Mouse (Mus musculus) hindbrain, postnatal 0 days (tissue): Measurements from ENCODE around the gene Cdyl2. TPM values are rescaled to one million over a fixed set of nuclear protein-coding genes. Genes with fewer than 3 reads are reported as not detected.

Experiments
- ATAC-seq: fragments of 200-750 bp; cut with Nextera tagmentation; 2 replicates; pipeline ENCODE4 v1.8.0; 2017; ENCODE audit warnings: mild to moderate bottlenecking, moderate TSS enrichment, moderate library complexity
- DNase-seq: peaks from one replicate; pipeline ENCODE4 v3.0.0-alpha.2; 2015; ENCODE audit warnings: low spot score
- H3K27ac ChIP-seq: fragments of 300-500 bp; sonication (generic); 2 replicates; pipeline ENCODE4 v1.5.1; 2014; ENCODE audit warnings: mild to moderate bottlenecking
- H3K27me3 ChIP-seq: fragments of 300-500 bp; sonication (generic); 2 replicates; pipeline ENCODE4 v1.6.1; 2014; ENCODE audit warnings: low read length, mixed read lengths; ENCODE audit not compliant: insufficient read depth
- H3K36me3 ChIP-seq: fragments of 300-500 bp; sonication (generic); 2 replicates; pipeline ENCODE4 v1.6.1; 2014; ENCODE audit warnings: low read length, mixed read lengths; ENCODE audit not compliant: insufficient read depth
- H3K4me1 ChIP-seq: fragments of 300-500 bp; sonication (generic); 2 replicates; pipeline ENCODE4 v1.6.1; 2014; ENCODE audit warnings: antibody characterized with exemption, low read length, mixed read lengths; ENCODE audit not compliant: insufficient read depth
- H3K4me2 ChIP-seq: fragments of 300-500 bp; sonication (generic); 2 replicates; pipeline ENCODE4 v1.6.1; 2014; ENCODE audit warnings: low read depth, mild to moderate bottlenecking, low read length, moderate library complexity, mixed read lengths
- H3K4me3 ChIP-seq: fragments of 300-500 bp; sonication (generic); 2 replicates; pipeline ENCODE4 v1.5.1; 2014; ENCODE audit warnings: low read length
- H3K9ac ChIP-seq: fragments of 300-500 bp; sonication (generic); replicated peaks from 2 replicates; pipeline ENCODE4 v1.6.1; 2014; ENCODE audit warnings: mild to moderate bottlenecking, low read length, moderate library complexity, mixed read lengths
- H3K9me3 ChIP-seq: fragments of 300-500 bp; sonication (generic); 2 replicates; pipeline ENCODE4 v1.6.1; 2016; ENCODE audit warnings: low read length, mixed read lengths
- CTCF ChIP-seq: IDR thresholded peaks from 2 replicates; pipeline ENCODE4 v1.5.1; 2016; ENCODE audit warnings: antibody characterized with exemption, control low read depth, low read depth
- WGBS: fragments of 180-500 bp; shearing (Covaris S2); extraction: QIAGEN DNeasy Blood & Tissue Kit; methylation state at CpG from one replicate; pipeline ENCODE4 v1.1.7; 2014; 5-methylcytosine and 5-hydroxymethylcytosine counted together
- polyA plus RNA-seq: library from polyadenylated mRNA; unstranded; fragments of >200 nt; fragmentation: Nextera tagmentation; extraction: Ambion mirVana; gene quantifications from 2 replicates; pipeline ENCODE4 v1.2.1, GENCODE M21; 2015
- total RNA-seq: library from RNA; depleted of rRNA; stranded (reverse); fragments of >200 nt; gene quantifications from 2 replicates; pipeline ENCODE4 v1.2.3, GENCODE M21; 2014

Cdyl2 gene
- total and polyA plus RNA-seq, 2 experiments from 2014 or later: 10.6 to 15.3 TPM

DNA sequence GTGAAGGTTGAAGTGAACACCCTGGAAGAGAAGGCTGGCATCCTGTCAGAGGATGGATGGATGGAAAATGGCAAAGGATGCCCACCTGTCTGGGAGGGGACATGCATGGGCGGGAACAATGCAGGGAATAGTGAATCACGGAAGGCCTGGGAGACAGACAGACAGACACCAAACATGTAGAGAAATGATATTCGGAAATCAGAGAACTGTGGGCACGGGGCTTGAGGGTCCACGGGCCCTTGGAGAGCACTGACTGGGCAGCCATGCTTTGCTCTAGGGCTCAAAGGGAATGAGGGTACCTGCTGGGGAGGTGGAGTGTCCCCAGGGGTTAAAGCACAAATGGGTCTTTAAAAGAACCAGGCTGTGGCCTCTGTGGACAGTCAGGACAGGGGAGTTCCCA lies 113.6 kb downstream of the Cdyl2 start:
- H3K27ac ChIP-seq: no peak overlapping the region
- peaks cover 15% of the 10 kb centered on the region; the same call in 1 of the 2 replicates for H3K4me1 ChIP-seq
- H3K9me3 ChIP-seq: no peaks in the 10 kb centered on the region
- H3K4me2 ChIP-seq: no peak overlapping the region
- ATAC-seq: no peak
- no peak overlapping the region for H3K9ac ChIP-seq
- WGBS: 90% methylated on average over 5 of the region's 5 CpGs
- no peaks in the 10 kb centered on the region for H3K27me3 ChIP-seq
- no peak for DNase-seq
- TF ChIP-seq CTCF: no peak
- no peak overlapping the region for H3K4me3 ChIP-seq
- H3K36me3 ChIP-seq: no peaks in the 10 kb centered on the region

DNA sequence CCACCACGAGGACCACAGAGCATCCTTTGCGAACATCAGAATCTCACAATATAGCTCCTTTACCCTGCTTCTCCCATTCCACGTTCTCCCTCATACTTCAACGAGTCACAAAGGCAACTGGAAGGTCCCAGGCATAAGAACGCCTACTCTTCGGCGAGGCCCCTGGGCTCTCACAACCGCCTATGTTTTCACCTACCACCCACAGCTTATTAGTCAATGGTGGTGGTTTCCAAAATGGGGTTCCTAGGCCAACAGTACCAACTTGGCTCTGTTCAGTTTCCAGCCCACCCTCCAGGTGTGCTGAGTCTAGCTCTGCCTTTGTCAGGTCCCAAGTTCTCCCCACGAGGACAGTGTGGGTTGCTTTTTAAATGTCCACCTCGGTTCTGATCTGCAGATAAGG lies 114.0 kb downstream of the Cdyl2 start:
- Histone ChIP-seq H3K36me3 (no peaks in the 10 kb centered on the region), H3K4me1 (peaks cover 15% of the 10 kb centered on the region; the same call in 1 of the 2 replicates), H3K4me2 (no peak overlapping the region), H3K4me3 (no peak overlapping the region), H3K27ac (no peak overlapping the region), H3K9me3 (no peaks in the 10 kb centered on the region), H3K27me3 (no peaks in the 10 kb centered on the region), H3K9ac (no peak overlapping the region)
- ATAC-seq (no peak), DNase-seq (no peak)
- 91% methylated on average over 10 of the region's 10 CpGs for WGBS
- no peak for TF ChIP-seq CTCF

DNA sequence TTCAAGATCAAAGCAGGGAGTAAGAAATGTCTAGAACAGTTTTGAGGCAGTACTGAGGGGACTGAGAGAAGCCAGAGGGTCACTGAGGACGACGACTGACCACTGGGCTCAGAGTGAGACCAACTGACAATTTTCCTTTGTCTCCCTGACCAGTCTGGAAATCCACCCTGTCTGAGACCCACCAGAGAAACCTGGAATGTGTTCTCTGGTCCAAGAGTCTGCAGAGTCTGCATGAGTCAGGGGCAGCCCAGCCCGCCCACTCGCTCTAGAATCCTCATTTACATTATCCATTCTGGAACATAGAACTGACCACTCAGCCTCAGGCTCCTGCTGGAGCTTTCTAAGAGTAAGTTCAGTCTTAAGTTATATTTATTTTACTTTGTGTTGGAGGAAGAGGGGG lies 114.9 kb downstream of the Cdyl2 start:
- Histone ChIP-seq H3K4me2 (no peak overlapping the region), H3K27ac (no peak overlapping the region), H3K9me3 (no peaks in the 10 kb centered on the region), H3K36me3 (no peaks in the 10 kb centered on the region), H3K27me3 (no peaks in the 10 kb centered on the region), H3K4me1 (peaks cover 15% of the 10 kb centered on the region; the same call in 1 of the 2 replicates), H3K9ac (no peak overlapping the region), H3K4me3 (no peak overlapping the region)
- no peak for ATAC-seq
- no peak for TF ChIP-seq CTCF
- WGBS: 79% methylated on average over 4 of the region's 4 CpGs
- no peak for DNase-seq

DNA sequence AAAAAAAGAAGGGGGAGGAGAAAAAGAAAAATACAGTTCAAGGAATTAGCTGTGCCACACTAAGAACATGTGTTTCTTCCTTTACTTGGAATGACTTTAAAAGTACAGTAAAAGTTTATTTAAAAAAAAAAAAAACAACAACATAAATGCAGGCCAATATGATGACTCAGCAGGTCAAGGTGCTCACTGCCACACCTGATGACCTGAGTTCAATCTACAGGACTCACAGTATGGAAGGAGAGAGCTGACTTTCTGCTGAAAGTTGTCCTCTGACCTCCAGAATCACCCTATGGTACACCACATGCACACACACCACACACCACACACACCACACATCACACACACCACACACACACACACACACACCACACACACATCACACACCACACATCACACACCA lies 116.4 kb downstream of the Cdyl2 start:
- no peak overlapping the region for H3K4me3 ChIP-seq
- H3K27me3 ChIP-seq: no peaks in the 10 kb centered on the region
- TF ChIP-seq CTCF: no peak
- peaks cover 12% of the 10 kb centered on the region; the same call in 1 of the 2 replicates for H3K4me1 ChIP-seq
- no peak overlapping the region for H3K27ac ChIP-seq
- H3K9ac ChIP-seq: no peak overlapping the region
- no peaks in the 10 kb centered on the region for H3K36me3 ChIP-seq
- H3K4me2 ChIP-seq: no peak overlapping the region
- ATAC-seq: no peak
- no peak for DNase-seq
- no peaks in the 10 kb centered on the region for H3K9me3 ChIP-seq

DNA sequence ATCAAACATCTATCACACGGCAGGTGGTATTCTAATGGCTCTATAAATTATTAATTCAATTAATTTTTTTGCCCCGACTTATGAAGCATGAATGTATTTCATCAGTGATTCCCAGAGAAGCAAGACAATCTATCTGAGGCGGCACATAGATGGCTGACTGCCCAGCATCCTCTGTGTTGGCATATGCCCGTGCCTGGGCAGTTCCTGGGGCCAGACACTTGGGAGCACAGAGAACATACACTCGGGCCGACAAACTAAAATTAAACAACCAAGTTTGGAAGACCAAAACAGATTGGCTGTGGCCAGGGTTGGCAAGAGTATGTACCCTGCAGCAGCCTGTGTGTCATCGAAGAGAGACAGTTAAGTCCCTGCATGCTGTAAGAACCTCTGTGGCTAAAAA lies 117.9 kb downstream of the Cdyl2 start:
- H3K4me1 ChIP-seq: peaks cover 12% of the 10 kb centered on the region; the same call in 1 of the 2 replicates
- no peak overlapping the region for H3K9ac ChIP-seq
- H3K27ac ChIP-seq: no peak overlapping the region
- no peaks in the 10 kb centered on the region for H3K36me3 ChIP-seq
- 45% methylated on average over 7 of the region's 7 CpGs for WGBS
- H3K27me3 ChIP-seq: no peaks in the 10 kb centered on the region
- no peak for ATAC-seq
- peak; percentile 66 for DNase-seq
- H3K4me3 ChIP-seq: no peak overlapping the region
- H3K4me2 ChIP-seq: no peak overlapping the region
- TF ChIP-seq CTCF: no peak
- H3K9me3 ChIP-seq: no peaks in the 10 kb centered on the region

DNA sequence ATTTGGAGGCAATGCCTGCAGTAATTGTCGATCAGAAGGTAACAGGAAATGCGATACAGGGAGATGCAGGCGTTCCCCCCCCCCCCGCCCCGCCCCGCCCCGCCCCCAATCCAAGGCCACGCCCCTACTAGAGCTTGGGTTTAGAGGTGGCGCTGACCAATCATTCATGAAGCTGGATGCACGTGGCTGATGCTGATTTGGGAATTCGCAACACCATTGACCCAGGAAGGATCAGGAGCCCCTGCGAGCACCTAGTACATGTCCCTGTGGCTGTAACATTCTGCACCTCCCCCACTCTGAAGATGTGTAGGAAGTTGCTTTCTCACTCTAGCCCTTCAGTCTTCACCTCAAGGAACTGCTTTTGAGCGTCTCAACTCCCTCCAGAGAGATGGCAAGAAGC lies 126.6 kb downstream of the Cdyl2 start:
- H3K9me3 ChIP-seq: no peaks in the 10 kb centered on the region
- no peaks in the 10 kb centered on the region for H3K36me3 ChIP-seq
- TF ChIP-seq CTCF: no peak
- DNase-seq (no peak), ATAC-seq (no peak)
- no peaks in the 10 kb centered on the region for H3K27me3 ChIP-seq
- no peak overlapping the region for H3K4me3 ChIP-seq
- 61% methylated on average over 13 of the region's 13 CpGs for WGBS
- H3K4me1 ChIP-seq: no peaks in the 10 kb centered on the region
- no peak overlapping the region for H3K27ac ChIP-seq
- no peak overlapping the region for H3K4me2 ChIP-seq
- no peak overlapping the region for H3K9ac ChIP-seq

DNA sequence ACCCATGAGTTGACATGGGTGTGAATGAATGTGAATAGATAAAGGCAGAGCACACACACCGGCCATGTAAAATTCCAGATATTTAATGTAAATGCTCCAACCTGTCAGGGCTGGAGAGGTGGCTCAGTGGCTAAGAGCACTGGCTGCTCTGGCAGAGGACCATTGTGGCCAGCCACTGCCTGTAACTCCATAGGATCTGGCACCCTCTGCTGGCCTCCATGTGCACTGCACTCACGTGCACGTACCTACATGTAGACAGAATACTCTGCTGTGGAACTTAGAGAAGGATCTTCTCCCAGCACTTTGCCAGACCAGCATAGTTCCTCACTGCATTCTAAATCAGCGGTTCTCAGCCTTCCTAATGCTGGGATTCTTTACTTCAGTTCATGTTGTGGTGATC lies 130.0 kb downstream of the Cdyl2 start:
- 96% methylated on average over 4 of the region's 4 CpGs for WGBS
- H3K27ac ChIP-seq: no peak overlapping the region
- no peak for ATAC-seq
- H3K27me3 ChIP-seq: no peaks in the 10 kb centered on the region
- no peak overlapping the region for H3K4me2 ChIP-seq
- H3K36me3 ChIP-seq: no peaks in the 10 kb centered on the region
- H3K9me3 ChIP-seq: no peaks in the 10 kb centered on the region
- peak; percentile 41 for TF ChIP-seq CTCF
- no peak overlapping the region for H3K4me3 ChIP-seq
- DNase-seq: no peak
- no peak overlapping the region for H3K9ac ChIP-seq
- H3K4me1 ChIP-seq: no peaks in the 10 kb centered on the region
